Mouse (Mus musculus) kidney, postnatal 0 days (tissue): ENCODE measurements at regions not wholly inside any gene's neighbourhood (a gene's known extent, or its start where the extent isn't known, plus 50 kb on each side); places are given as distances from the start of the nearest gene placed in this dataset.
"Not testable (repeated sequence)": the region's sequence is repeated elsewhere in the genome, so short reads cannot be mapped to it uniquely, and the experiment has no call there.

Source experiments
- ATAC-seq: fragments of 200-750 bp; cut with Nextera tagmentation; replicated peaks from 2 replicates; pipeline ENCODE4 v1.8.0; 2017; ENCODE audit warnings: low read depth, moderate number of reproducible peaks, moderate TSS enrichment, moderate library complexity; ENCODE audit not compliant: low FRiP score
- DNase-seq: peaks from one replicate; pipeline ENCODE4 v3.0.0-alpha.2; 2016; ENCODE audit warnings: low spot score
- H3K27ac ChIP-seq: fragments of 300-500 bp; sonication (generic); 2 replicates; pipeline ENCODE4 v1.5.1; 2014; ENCODE audit warnings: mild to moderate bottlenecking
- H3K27me3 ChIP-seq: fragments of 300-500 bp; sonication (generic); 2 replicates; pipeline ENCODE4 v1.6.1; 2014; ENCODE audit warnings: low read length, mixed read lengths; ENCODE audit not compliant: insufficient read depth
- H3K36me3 ChIP-seq: fragments of 300-500 bp; sonication (generic); 2 replicates; pipeline ENCODE4 v1.6.1; 2014; ENCODE audit warnings: low read length, mixed read lengths; ENCODE audit not compliant: insufficient read depth
- H3K4me1 ChIP-seq: fragments of 300-500 bp; sonication (generic); replicated peaks from 2 replicates; pipeline ENCODE4 v1.6.1; 2014; ENCODE audit warnings: antibody characterized with exemption, low read length, mixed read lengths; ENCODE audit not compliant: insufficient read depth
- H3K4me2 ChIP-seq: fragments of 300-500 bp; sonication (generic); 2 replicates; pipeline ENCODE4 v1.6.1; 2014; ENCODE audit warnings: mild to moderate bottlenecking, low read length, moderate library complexity, mixed read lengths
- H3K4me3 ChIP-seq: fragments of 300-500 bp; sonication (generic); replicated peaks from 2 replicates; pipeline ENCODE4 v1.5.1; 2014; ENCODE audit warnings: low read depth, low read length
- H3K9ac ChIP-seq: fragments of 300-500 bp; sonication (generic); 2 replicates; pipeline ENCODE4 v1.6.1; 2014; ENCODE audit warnings: low read depth, low read length
- H3K9me3 ChIP-seq: fragments of 300-500 bp; sonication (generic); replicated peaks from 2 replicates; pipeline ENCODE4 v1.6.1; 2016; ENCODE audit warnings: low read length, inconsistent platforms, mixed read lengths
- CTCF ChIP-seq: IDR thresholded peaks from 2 replicates; pipeline ENCODE4 v1.5.1; 2016; ENCODE audit warnings: antibody characterized with exemption, low read depth, mild to moderate bottlenecking, moderate library complexity
- WGBS: fragments of 180-500 bp; shearing (Covaris S2); extraction: QIAGEN DNeasy Blood & Tissue Kit; methylation state at CpG from one replicate; pipeline ENCODE4 v1.1.7; 2014; 5-methylcytosine and 5-hydroxymethylcytosine counted together

GRCm38 (mm10) chr3:8264366-8265033, 1345.4 kb downstream of the Zfp704 start:
- no peak for ATAC-seq
- Histone ChIP-seq H3K27ac (no peak overlapping the region), H3K4me2 (no peak overlapping the region), H3K4me3 (no peak overlapping the region), H3K27me3 (no peaks in the 10 kb centered on the region), H3K4me1 (no peaks in the 10 kb centered on the region), H3K9ac (no peak overlapping the region), H3K36me3 (no peaks in the 10 kb centered on the region), H3K9me3 (no peaks in the 10 kb centered on the region)
- WGBS: 28% methylated on average over 4 of the region's 4 CpGs
- TF ChIP-seq CTCF: no peak
- peak; percentile 35 for DNase-seq

- H3K36me3 ChIP-seq: no peaks in the 10 kb centered on the region
- H3K9me3 ChIP-seq: no peaks in the 10 kb centered on the region
- H3K4me1 ChIP-seq: no peaks in the 10 kb centered on the region
- ATAC-seq (no peak), DNase-seq (no peak)
- H3K4me2 ChIP-seq: no peak overlapping the region
- H3K4me3 ChIP-seq: no peak overlapping the region
- no peak overlapping the region for H3K9ac ChIP-seq
- TF ChIP-seq CTCF: no peak
- no peaks in the 10 kb centered on the region for H3K27me3 ChIP-seq
- no peak overlapping the region for H3K27ac ChIP-seq
These were observed 1352.6 kb downstream of the Zfp704 start for GRCm38 (mm10) chr3:8257293-8257692.

- no peak for ATAC-seq
- H3K4me2 ChIP-seq: no peak overlapping the region
- H3K9me3 ChIP-seq: no peaks in the 10 kb centered on the region
- no peaks in the 10 kb centered on the region for H3K4me1 ChIP-seq
- H3K27me3 ChIP-seq: no peaks in the 10 kb centered on the region
- H3K9ac ChIP-seq: no peak overlapping the region
- TF ChIP-seq CTCF: no peak
- DNase-seq: no peak
- H3K4me3 ChIP-seq: no peak overlapping the region
- no peak overlapping the region for H3K27ac ChIP-seq
- no peaks in the 10 kb centered on the region for H3K36me3 ChIP-seq
- WGBS: 65% methylated on average over 2 of the region's 2 CpGs
These were observed 1357.6 kb downstream of the Zfp704 start for GRCm38 (mm10) chr3:8252311-8252710.

- Histone ChIP-seq H3K27me3 (no peaks in the 10 kb centered on the region), H3K9ac (no peak overlapping the region), H3K4me2 (no peak overlapping the region), H3K4me3 (no peak overlapping the region), H3K9me3 (no peaks in the 10 kb centered on the region), H3K27ac (no peak overlapping the region), H3K4me1 (no peaks in the 10 kb centered on the region), H3K36me3 (no peaks in the 10 kb centered on the region)
- ATAC-seq (no peak), DNase-seq (no peak)
- WGBS: 76% methylated on average over 1 of the region's 1 CpGs
- no peak for TF ChIP-seq CTCF
These were observed 1361.0 kb downstream of the Zfp704 start for GRCm38 (mm10) chr3:8248911-8249310.

GRCm38 (mm10) chr3:8245822-8246221, 1364.1 kb downstream of the Zfp704 start:
- H3K4me1 ChIP-seq, DNase-seq, H3K27ac ChIP-seq, H3K9me3 ChIP-seq, H3K9ac ChIP-seq, ATAC-seq, H3K36me3 ChIP-seq, H3K4me2 ChIP-seq, H3K27me3 ChIP-seq, H3K4me3 ChIP-seq: not testable (repeated sequence)
- WGBS: 17% methylated on average over 1 of the region's 1 CpGs

- 56% methylated on average over 2 of the region's 2 CpGs for WGBS
- not testable (repeated sequence) for H3K36me3 ChIP-seq, H3K9ac ChIP-seq, H3K9me3 ChIP-seq, H3K4me2 ChIP-seq, H3K4me1 ChIP-seq, H3K27ac ChIP-seq, H3K27me3 ChIP-seq, H3K4me3 ChIP-seq
- ATAC-seq: peak; percentile 92
- DNase-seq: peak; percentile 85
These were observed 1364.6 kb downstream of the Zfp704 start for GRCm38 (mm10) chr3:8245195-8245789.

- not testable (repeated sequence) for H3K4me3 ChIP-seq, H3K9me3 ChIP-seq, H3K9ac ChIP-seq, H3K27ac ChIP-seq, H3K36me3 ChIP-seq, H3K4me2 ChIP-seq, H3K4me1 ChIP-seq, H3K27me3 ChIP-seq, ATAC-seq
- peak; percentile 49 for DNase-seq
- whole genome bisulfite sequencing: 85% methylated on average over 4 of the region's 4 CpGs
These were observed 1365.2 kb downstream of the Zfp704 start for GRCm38 (mm10) chr3:8244526-8245194.
